Mouse (Mus musculus): ENCODE data around the gene Csrnp2.

The Csrnp2 gene

DNA sequence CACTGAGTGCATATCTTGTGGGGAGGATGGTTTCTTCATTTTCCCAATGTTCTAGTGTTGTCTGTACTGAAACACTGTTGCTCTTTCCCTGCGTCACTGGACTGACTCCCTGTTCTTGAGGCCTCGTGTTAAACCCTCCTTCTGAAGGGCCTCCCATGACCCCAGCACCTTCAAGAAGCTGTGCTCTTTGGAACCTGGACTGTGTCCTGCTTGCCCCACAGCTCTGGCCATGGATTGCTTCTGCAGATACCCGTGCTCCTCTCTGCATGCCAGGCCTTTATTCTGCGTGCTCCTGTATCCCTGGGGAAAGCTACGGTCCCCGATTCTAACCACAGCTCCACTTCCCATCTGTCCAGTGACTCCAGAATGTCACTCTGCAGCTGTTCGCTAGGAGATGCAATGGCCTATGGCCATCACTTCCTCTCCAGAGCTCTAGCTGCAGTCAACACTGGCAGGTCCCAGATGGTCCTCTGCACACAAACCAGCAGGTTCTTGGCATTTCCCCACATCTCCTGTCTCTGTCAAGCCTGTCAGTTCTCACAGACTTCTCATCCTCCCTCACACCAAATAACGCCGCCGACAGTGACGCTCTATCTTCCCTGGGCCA is 65.2 kb downstream of the Csrnp2 start:
- DNase-seq (ENCODE audit: low spot score), result no peak

All from yolk sac, embryonic 10.5 days (tissue).